Mouse (Mus musculus) G1E (cell line): ENCODE measurements around the gene Rhog.

Experiments used
- CTCF ChIP-seq: IDR thresholded peaks from 2 replicates; pipeline ENCODE4 v1.5.1; 2012; ENCODE audit warnings: low read depth, low read length, inconsistent platforms, mixed read lengths
- GATA2 ChIP-seq: IDR thresholded peaks from 2 replicates; pipeline ENCODE4 v1.6.1; 2012; ENCODE audit warnings: low read depth, low read length, inconsistent platforms, borderline replicate concordance

GRCm38 (mm10) chr7:102258189-102258588 lies 2.3 kb upstream of the Rhog start:
- TF ChIP-seq CTCF (peak; percentile 32), GATA2 (no peak)
